Mouse (Mus musculus) liver, embryonic 13.5 days (tissue): ENCODE results near the gene Cytip. TPM values are rescaled to one million over a fixed set of nuclear protein-coding genes. Genes with fewer than 3 reads are reported as not detected.

ENCODE experiments used
- ATAC-seq: fragments of 200-750 bp; cut with Nextera tagmentation; 2 replicates; pipeline ENCODE4 v1.8.0; 2017; ENCODE audit warnings: low read depth, mild to moderate bottlenecking, moderate number of reproducible peaks, moderate library complexity
- DNase-seq: peaks from one replicate; pipeline ENCODE4 v3.0.0; 2022
- H3K27ac ChIP-seq: fragments of 300-500 bp; sonication (generic); 2 replicates; pipeline ENCODE4 v1.5.1; 2015; ENCODE audit warnings: moderate library complexity, mild to moderate bottlenecking, inconsistent platforms
- H3K27me3 ChIP-seq: fragments of 300-500 bp; sonication (generic); 2 replicates; pipeline ENCODE4 v1.6.1; 2015; ENCODE audit warnings: mild to moderate bottlenecking, inconsistent platforms
- H3K36me3 ChIP-seq: fragments of 300-500 bp; sonication (generic); 2 replicates; pipeline ENCODE4 v1.6.1; 2015; ENCODE audit warnings: mild to moderate bottlenecking, inconsistent platforms
- H3K4me1 ChIP-seq: fragments of 300-500 bp; sonication (generic); replicated peaks from 2 replicates; pipeline ENCODE4 v1.6.1; 2015; ENCODE audit warnings: inconsistent platforms
- H3K4me2 ChIP-seq: fragments of 300-500 bp; sonication (generic); 2 replicates; pipeline ENCODE4 v1.6.1; 2015; ENCODE audit warnings: inconsistent platforms, mild to moderate bottlenecking, moderate library complexity
- H3K4me3 ChIP-seq: fragments of 300-500 bp; sonication (generic); replicated peaks from 2 replicates; pipeline ENCODE4 v1.5.1; 2015; ENCODE audit warnings: mild to moderate bottlenecking, inconsistent platforms
- H3K9ac ChIP-seq: fragments of 300-500 bp; sonication (generic); 2 replicates; pipeline ENCODE4 v1.6.1; 2015; ENCODE audit warnings: mild to moderate bottlenecking, inconsistent platforms
- H3K9me3 ChIP-seq: fragments of 300-500 bp; sonication (generic); replicated peaks from 2 replicates; pipeline ENCODE4 v1.6.1; 2016; ENCODE audit warnings: inconsistent platforms
- WGBS: fragments of 180-500 bp; shearing (Covaris S2); methylation state at CpG from one replicate; pipeline ENCODE4 v1.1.7; 2015; ENCODE audit not compliant: insufficient replicate concordance; 5-methylcytosine and 5-hydroxymethylcytosine counted together
- polyA plus RNA-seq: library from polyadenylated mRNA; unstranded; fragments of >200 nt; fragmentation: Nextera tagmentation; extraction: Ambion mirVana; gene quantifications from 2 replicates; pipeline ENCODE4 v1.2.1, GENCODE M21; 2015

The Cytip gene
- polyA plus RNA-seq, 1 experiment from 2014 or later = 1.6 TPM

- no peak overlapping the region for H3K27ac ChIP-seq
- DNase-seq = no peak
These were observed 34.6 kb downstream of the Cytip start for GRCm38 (mm10) chr2:58160541-58161307.

GRCm38 (mm10) chr2:58159880-58160279, 35.5 kb downstream of the Cytip start:
- Histone ChIP-seq H3K36me3 (no peaks in the 10 kb centered on the region), H3K9ac (0 out of 2 replicates have a peak overlapping the region, but pooled peaks have one; percentile 17), H3K9me3 (no peaks in the 10 kb centered on the region), H3K4me3 (peak overlapping the region; percentile 42), H3K4me1 (peaks cover 25% of the 10 kb centered on the region), H3K27me3 (no peaks in the 10 kb centered on the region), H3K27ac (no peak overlapping the region), H3K4me2 (peak overlapping the region; percentile 57)
- 0 out of 2 replicates have a peak, but pooled peaks have one; percentile 21 for ATAC-seq
- no peak for DNase-seq
- WGBS = 38% methylated on average over 13 of the region's 13 CpGs

More at GRCm38 (mm10) chr2:58160541-58161307, 34.6 kb downstream of the Cytip start:
- no peak for ATAC-seq
- H3K4me3 ChIP-seq = peak overlapping the region; percentile 42; the same call in 1 of the 2 replicates
- H3K9me3 ChIP-seq = no peaks in the 10 kb centered on the region
- peaks cover 18% of the 10 kb centered on the region for H3K4me1 ChIP-seq
- WGBS = 30% methylated on average over 21 of the region's 21 CpGs
- H3K9ac ChIP-seq = 0 out of 2 replicates have a peak overlapping the region, but pooled peaks have one; percentile 9
- H3K36me3 ChIP-seq = no peaks in the 10 kb centered on the region
- no peaks in the 10 kb centered on the region for H3K27me3 ChIP-seq
- H3K4me2 ChIP-seq = peak overlapping the region; percentile 57

GRCm38 (mm10) chr2:58159121-58159520, 36.2 kb downstream of the Cytip start:
- Histone ChIP-seq H3K9me3 (no peaks in the 10 kb centered on the region), H3K4me2 (peak overlapping the region; percentile 57), H3K27me3 (no peaks in the 10 kb centered on the region), H3K4me1 (peaks cover 26% of the 10 kb centered on the region), H3K36me3 (no peaks in the 10 kb centered on the region), H3K27ac (no peak overlapping the region), H3K9ac (no peak overlapping the region), H3K4me3 (peak overlapping the region; percentile 42; the same call in 1 of the 2 replicates)
- ATAC-seq = no peak
- DNase-seq = no peak
- WGBS = 48% methylated on average over 6 of the region's 6 CpGs

- Histone ChIP-seq H3K36me3 (no peaks in the 10 kb centered on the region), H3K4me1 (peaks cover 26% of the 10 kb centered on the region), H3K9me3 (no peaks in the 10 kb centered on the region), H3K27ac (no peak overlapping the region), H3K4me2 (no peak overlapping the region), H3K27me3 (no peaks in the 10 kb centered on the region), H3K4me3 (no peak overlapping the region), H3K9ac (no peak overlapping the region)
- DNase-seq = no peak
- WGBS = 70% methylated on average over 5 of the region's 5 CpGs
- ATAC-seq = no peak
These were observed 36.8 kb downstream of the Cytip start for GRCm38 (mm10) chr2:58158539-58158938.

- H3K4me1 ChIP-seq = peaks cover 26% of the 10 kb centered on the region
- no peak overlapping the region for H3K9ac ChIP-seq
- no peak for ATAC-seq
- no peak overlapping the region for H3K27ac ChIP-seq
- no peak for DNase-seq
- H3K36me3 ChIP-seq = no peaks in the 10 kb centered on the region
- no peak overlapping the region for H3K4me3 ChIP-seq
- H3K9me3 ChIP-seq = no peaks in the 10 kb centered on the region
- no peak overlapping the region for H3K4me2 ChIP-seq
- no peaks in the 10 kb centered on the region for H3K27me3 ChIP-seq
- 58% methylated on average over 2 of the region's 2 CpGs for WGBS
These were observed 37.2 kb downstream of the Cytip start for GRCm38 (mm10) chr2:58158107-58158506.

- no peak overlapping the region for H3K4me2 ChIP-seq
- H3K9me3 ChIP-seq = no peaks in the 10 kb centered on the region
- ATAC-seq (no peak), DNase-seq (no peak)
- no peak overlapping the region for H3K27ac ChIP-seq
- no peaks in the 10 kb centered on the region for H3K36me3 ChIP-seq
- H3K4me1 ChIP-seq = peaks cover 26% of the 10 kb centered on the region
- no peaks in the 10 kb centered on the region for H3K27me3 ChIP-seq
- no peak overlapping the region for H3K9ac ChIP-seq
- 64% methylated on average over 5 of the region's 5 CpGs for WGBS
- no peak overlapping the region for H3K4me3 ChIP-seq
These were observed 37.9 kb downstream of the Cytip start for GRCm38 (mm10) chr2:58157466-58157865.

- DNase-seq (no peak), ATAC-seq (no peak)
- no peaks in the 10 kb centered on the region for H3K36me3 ChIP-seq
- no peaks in the 10 kb centered on the region for H3K9me3 ChIP-seq
- H3K27ac ChIP-seq = no peak overlapping the region
- peaks cover 26% of the 10 kb centered on the region for H3K4me1 ChIP-seq
- H3K4me2 ChIP-seq = peak overlapping the region; percentile 60
- H3K27me3 ChIP-seq = no peaks in the 10 kb centered on the region
- WGBS = 52% methylated on average over 5 of the region's 5 CpGs
- no peak overlapping the region; the same call in 1 of the 2 replicates for H3K9ac ChIP-seq
- peak overlapping the region; percentile 46 for H3K4me3 ChIP-seq
These were observed 38.6 kb downstream of the Cytip start for GRCm38 (mm10) chr2:58156495-58157392.

- Histone ChIP-seq H3K4me1 (peaks cover 26% of the 10 kb centered on the region), H3K4me3 (peak overlapping the region; percentile 46), H3K9me3 (no peaks in the 10 kb centered on the region), H3K36me3 (no peaks in the 10 kb centered on the region), H3K4me2 (peak overlapping the region; percentile 60), H3K27ac (no peak overlapping the region), H3K9ac (peak overlapping the region; percentile 35; the same call in 1 of the 2 replicates), H3K27me3 (no peaks in the 10 kb centered on the region)
- DNase-seq = no peak
- 17% methylated on average over 5 of the region's 5 CpGs for WGBS
- ATAC-seq = peak; percentile 45; the same call in 1 of the 2 replicates
These were observed 39.3 kb downstream of the Cytip start for GRCm38 (mm10) chr2:58156108-58156415.

GRCm38 (mm10) chr2:58155271-58156107, 39.8 kb downstream of the Cytip start:
- Histone ChIP-seq H3K27me3 (no peaks in the 10 kb centered on the region), H3K4me2 (peak overlapping the region; percentile 60), H3K9ac (peak overlapping the region; percentile 35; the same call in 1 of the 2 replicates), H3K4me1 (peaks cover 22% of the 10 kb centered on the region), H3K9me3 (no peaks in the 10 kb centered on the region), H3K36me3 (no peaks in the 10 kb centered on the region), H3K27ac (peak overlapping the region; percentile 13; the same call in 1 of the 2 replicates), H3K4me3 (peak overlapping the region; percentile 46)
- peak; percentile 85 for ATAC-seq
- 31% methylated on average over 7 of the region's 7 CpGs for WGBS
- DNase-seq = no peak

GRCm38 (mm10) chr2:58154555-58154954, 40.8 kb downstream of the Cytip start:
- Histone ChIP-seq H3K36me3 (no peaks in the 10 kb centered on the region), H3K4me3 (no peak overlapping the region), H3K4me2 (no peak overlapping the region), H3K4me1 (peaks cover 19% of the 10 kb centered on the region), H3K27me3 (no peaks in the 10 kb centered on the region), H3K9ac (no peak overlapping the region), H3K27ac (no peak overlapping the region), H3K9me3 (no peaks in the 10 kb centered on the region)
- 53% methylated on average over 1 of the region's 1 CpGs for WGBS
- no peak for DNase-seq
- ATAC-seq = no peak
